Mouse (Mus musculus): ENCODE data around the gene Btnl9. TPM values are rescaled to one million over a fixed set of nuclear protein-coding genes. Genes with fewer than 3 reads are reported as not detected.
"Not testable (repeated sequence)": the region's sequence is repeated elsewhere in the genome, so short reads cannot be mapped to it uniquely, and the experiment has no call there.

The Btnl9 gene
- polyA plus RNA-seq, 1 experiment from 2014 or later: not detected

DNA sequence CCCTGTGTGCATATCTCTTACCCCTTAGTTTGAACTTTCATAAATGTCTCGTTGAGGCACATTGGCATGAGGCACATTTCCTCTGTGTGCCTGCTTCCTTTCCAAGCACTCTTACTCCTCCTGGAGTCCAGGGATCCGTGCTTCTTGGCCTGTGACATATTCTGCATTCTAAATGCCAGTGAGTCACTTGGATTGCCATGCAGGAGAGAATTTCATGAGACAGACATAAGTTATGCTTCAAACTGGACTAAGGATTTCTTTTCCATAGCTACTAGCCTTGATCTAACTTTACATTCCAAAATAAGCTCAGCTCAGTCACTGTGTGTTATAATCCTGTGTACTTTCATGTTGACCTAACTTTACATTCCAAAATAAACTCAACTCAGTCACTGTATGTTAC lies 4.1 kb upstream of the Btnl9 start:
- no peak overlapping the region for H3K9ac ChIP-seq (replicated peaks; ENCODE audit: low read length)
- no peaks in the 10 kb centered on the region for H3K36me3 ChIP-seq (ENCODE audit: control insufficient read depth, insufficient read depth, low read length)
- ATAC-seq (ENCODE audit: low FRiP score, low TSS enrichment): no peak
- no peaks in the 10 kb centered on the region for H3K27me3 ChIP-seq (ENCODE audit: control insufficient read depth, insufficient read depth, low read length)
- WGBS: 63% methylated on average over 2 of the region's 2 CpGs
- DNase-seq: no peak
- H3K9me3 ChIP-seq (ENCODE audit: control insufficient read depth, low read length): no peaks in the 10 kb centered on the region
- H3K4me2 ChIP-seq (ENCODE audit: low read length): no peak overlapping the region
- no peaks in the 10 kb centered on the region for H3K4me1 ChIP-seq (ENCODE audit: control insufficient read depth, insufficient read depth, low read length)
- H3K27ac ChIP-seq (replicated peaks; ENCODE audit: low read depth, low read length): no peak overlapping the region
- H3K4me3 ChIP-seq (replicated peaks; ENCODE audit: low read depth, low read length): no peak overlapping the region

DNA sequence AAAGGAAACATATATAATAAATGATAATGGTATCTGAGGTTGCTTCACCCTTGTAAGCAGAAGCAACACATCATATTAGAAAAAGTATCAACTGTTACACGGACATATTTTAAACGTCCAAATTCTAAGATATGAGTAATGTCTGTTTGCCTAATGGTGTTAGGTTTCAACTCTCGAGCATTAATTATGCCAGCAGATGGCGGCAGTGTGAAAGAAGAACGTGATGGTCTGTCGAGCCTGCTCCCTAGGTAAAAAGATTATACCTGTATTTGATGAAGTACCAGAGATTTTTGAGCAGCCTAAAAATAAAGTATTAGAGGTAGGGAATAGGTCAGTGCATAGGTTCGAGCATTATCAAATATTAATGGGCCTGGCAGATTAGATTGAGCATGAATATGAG lies 2.8 kb upstream of the Btnl9 start:
- no peaks in the 10 kb centered on the region for H3K27me3 ChIP-seq (ENCODE audit: control insufficient read depth, insufficient read depth, low read length)
- no peak overlapping the region for H3K4me2 ChIP-seq (ENCODE audit: low read length)
- no peaks in the 10 kb centered on the region for H3K4me1 ChIP-seq (ENCODE audit: control insufficient read depth, insufficient read depth, low read length)
- H3K27ac ChIP-seq (replicated peaks; ENCODE audit: low read depth, low read length): no peak overlapping the region
- WGBS: 5% methylated on average over 7 of the region's 7 CpGs
- H3K36me3 ChIP-seq (ENCODE audit: control insufficient read depth, insufficient read depth, low read length): no peaks in the 10 kb centered on the region
- no peak for ATAC-seq (ENCODE audit: low FRiP score, low TSS enrichment)
- peak; percentile 81 for DNase-seq
- H3K9ac ChIP-seq (replicated peaks; ENCODE audit: low read length): no peak overlapping the region
- H3K4me3 ChIP-seq (replicated peaks; ENCODE audit: low read depth, low read length): no peak overlapping the region
- no peaks in the 10 kb centered on the region for H3K9me3 ChIP-seq (ENCODE audit: control insufficient read depth, low read length)

DNA sequence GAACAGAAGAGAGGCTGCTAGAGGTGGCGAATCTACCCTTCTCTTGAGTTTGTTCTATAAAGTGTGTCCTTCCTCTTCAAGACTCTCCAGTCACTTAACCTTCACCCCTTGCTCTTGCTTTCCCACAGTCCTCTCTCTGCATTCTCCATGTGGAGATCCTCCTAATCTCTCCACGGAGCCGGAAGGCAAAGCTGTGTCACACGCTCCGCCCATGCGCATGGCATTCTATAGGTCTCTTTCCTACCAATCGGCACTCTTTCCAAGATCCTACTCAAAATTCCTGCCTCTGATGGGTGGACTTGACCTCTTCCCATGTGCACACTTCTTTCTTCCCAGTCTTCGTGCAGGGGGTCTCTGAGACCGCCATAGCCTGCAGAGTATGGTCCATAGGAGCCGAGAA lies 742 bp upstream of the Btnl9 start:
- no peak overlapping the region for H3K4me3 ChIP-seq (replicated peaks; ENCODE audit: low read depth, low read length)
- DNase-seq: no peak
- H3K27me3 ChIP-seq (ENCODE audit: control insufficient read depth, insufficient read depth, low read length): no peaks in the 10 kb centered on the region
- no peak overlapping the region for H3K4me2 ChIP-seq (ENCODE audit: low read length)
- 80% methylated on average over 10 of the region's 10 CpGs for WGBS
- H3K27ac ChIP-seq (replicated peaks; ENCODE audit: low read depth, low read length): no peak overlapping the region
- H3K4me1 ChIP-seq (ENCODE audit: control insufficient read depth, insufficient read depth, low read length): no peaks in the 10 kb centered on the region
- H3K36me3 ChIP-seq (ENCODE audit: control insufficient read depth, insufficient read depth, low read length): no peaks in the 10 kb centered on the region
- no peak for ATAC-seq (ENCODE audit: low FRiP score, low TSS enrichment)
- H3K9me3 ChIP-seq (ENCODE audit: control insufficient read depth, low read length): no peaks in the 10 kb centered on the region
- H3K9ac ChIP-seq (replicated peaks; ENCODE audit: low read length): no peak overlapping the region

DNA sequence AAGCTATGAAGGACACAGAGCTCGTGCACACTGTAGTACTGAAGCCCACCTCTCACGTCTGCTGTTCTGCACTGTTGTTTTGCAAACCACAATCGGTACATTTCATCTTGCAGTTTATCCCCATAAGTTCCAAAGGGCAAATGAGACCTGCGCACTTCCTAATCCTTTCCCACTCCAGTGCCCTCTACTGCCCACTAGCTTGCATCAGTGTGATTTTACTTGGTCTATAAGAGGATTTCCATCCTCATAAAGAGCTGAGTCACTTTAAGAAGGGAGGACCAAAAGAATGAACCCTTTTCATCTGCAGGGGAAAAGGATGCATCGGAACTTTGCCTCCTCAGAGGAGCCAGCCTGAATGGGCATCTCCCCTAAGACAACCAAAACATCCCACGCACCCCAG lies 507 bp downstream of the Btnl9 start:
- WGBS: 77% methylated on average over 6 of the region's 6 CpGs

DNA sequence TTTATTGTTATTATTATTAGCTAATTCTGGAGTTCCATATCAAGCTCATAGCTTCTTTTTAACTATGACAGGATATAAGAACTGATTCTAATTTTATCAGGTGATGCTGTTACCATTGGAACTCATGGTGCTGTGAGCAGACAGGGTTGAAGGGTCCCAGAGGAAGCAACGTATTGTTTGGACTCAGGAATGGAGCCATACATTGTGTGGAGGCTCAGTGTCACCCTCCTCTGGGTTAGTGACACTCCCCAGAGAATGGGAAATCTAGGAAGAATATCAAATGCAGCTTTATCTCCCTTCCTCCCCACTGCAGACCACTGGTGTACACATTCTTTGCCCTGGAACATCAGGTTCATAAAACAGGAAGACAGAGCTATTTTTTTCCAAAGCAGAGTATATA lies 3.8 kb downstream of the Btnl9 start:
- H3K9me3 ChIP-seq (ENCODE audit: control insufficient read depth, low read length): no peaks in the 10 kb centered on the region
- DNase-seq (no peak), ATAC-seq (ENCODE audit: low FRiP score, low TSS enrichment) (no peak)
- no peak overlapping the region for H3K9ac ChIP-seq (replicated peaks; ENCODE audit: low read length)
- H3K4me2 ChIP-seq (ENCODE audit: low read length): no peak overlapping the region
- H3K27ac ChIP-seq (replicated peaks; ENCODE audit: low read depth, low read length): no peak overlapping the region
- H3K27me3 ChIP-seq (ENCODE audit: control insufficient read depth, insufficient read depth, low read length): no peaks in the 10 kb centered on the region
- no peaks in the 10 kb centered on the region for H3K4me1 ChIP-seq (ENCODE audit: control insufficient read depth, insufficient read depth, low read length)
- no peaks in the 10 kb centered on the region for H3K36me3 ChIP-seq (ENCODE audit: control insufficient read depth, insufficient read depth, low read length)
- no peak overlapping the region for H3K4me3 ChIP-seq (replicated peaks; ENCODE audit: low read depth, low read length)
- WGBS: 81% methylated on average over 1 of the region's 1 CpGs

More for the DNA sequence above, 507 bp downstream of the Btnl9 start:
- no peak for DNase-seq
- H3K27me3 ChIP-seq (ENCODE audit: control insufficient read depth, insufficient read depth, low read length): no peaks in the 10 kb centered on the region
- H3K27ac ChIP-seq (replicated peaks; ENCODE audit: low read depth, low read length): no peak overlapping the region
- no peak for ATAC-seq (ENCODE audit: low FRiP score, low TSS enrichment)
- no peaks in the 10 kb centered on the region for H3K36me3 ChIP-seq (ENCODE audit: control insufficient read depth, insufficient read depth, low read length)
- no peak overlapping the region for H3K4me3 ChIP-seq (replicated peaks; ENCODE audit: low read depth, low read length)
- no peak overlapping the region for H3K4me2 ChIP-seq (ENCODE audit: low read length)
- no peaks in the 10 kb centered on the region for H3K4me1 ChIP-seq (ENCODE audit: control insufficient read depth, insufficient read depth, low read length)
- no peaks in the 10 kb centered on the region for H3K9me3 ChIP-seq (ENCODE audit: control insufficient read depth, low read length)
- H3K9ac ChIP-seq (replicated peaks; ENCODE audit: low read length): no peak overlapping the region

DNA sequence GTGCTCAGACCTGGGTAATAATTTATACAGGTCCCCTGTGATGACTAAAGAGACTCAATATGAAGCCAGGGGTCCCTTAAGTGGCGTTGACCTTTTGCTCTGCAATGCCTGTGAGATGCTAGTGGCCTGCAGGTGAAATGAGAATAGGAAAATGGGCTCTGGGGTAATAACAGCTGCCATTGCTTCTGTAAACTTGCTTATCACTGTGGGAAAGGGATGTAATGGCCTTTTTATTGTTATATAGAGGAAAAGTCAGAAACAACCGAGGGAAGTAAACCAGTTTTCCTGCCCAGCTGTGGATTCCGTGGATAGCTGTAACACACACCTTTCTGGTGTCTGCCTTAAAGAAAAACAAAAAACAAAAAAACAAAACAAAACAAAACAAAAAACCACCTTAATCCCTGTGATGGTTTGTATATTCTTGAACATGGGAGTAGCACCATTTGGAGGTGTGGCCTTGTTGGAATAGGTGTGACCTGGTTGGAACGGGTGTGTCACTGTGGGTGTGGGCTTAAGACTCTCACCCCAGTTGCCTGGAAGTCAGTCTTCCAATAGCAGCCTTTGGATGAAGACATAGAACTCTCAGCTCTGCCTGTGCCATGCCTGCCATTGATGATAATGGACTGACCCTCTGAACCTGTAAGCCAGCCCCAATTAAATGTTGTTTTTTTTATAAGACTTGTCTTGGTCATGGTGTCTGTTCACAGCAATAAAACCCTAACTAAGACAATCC lies 10.7 kb downstream of the Btnl9 start:
- H3K36me3 ChIP-seq (ENCODE audit: control insufficient read depth, insufficient read depth, low read length); H3K4me1 ChIP-seq (ENCODE audit: control insufficient read depth, insufficient read depth, low read length); H3K27ac ChIP-seq (replicated peaks; ENCODE audit: low read depth, low read length); H3K9me3 ChIP-seq (ENCODE audit: control insufficient read depth, low read length); H3K4me3 ChIP-seq (replicated peaks; ENCODE audit: low read depth, low read length); H3K27me3 ChIP-seq (ENCODE audit: control insufficient read depth, insufficient read depth, low read length); DNase-seq; H3K4me2 ChIP-seq (ENCODE audit: low read length); H3K9ac ChIP-seq (replicated peaks; ENCODE audit: low read length); ATAC-seq (ENCODE audit: low FRiP score, low TSS enrichment): not testable (repeated sequence)
- whole genome bisulfite sequencing: 87% methylated on average over 4 of the region's 4 CpGs

DNA sequence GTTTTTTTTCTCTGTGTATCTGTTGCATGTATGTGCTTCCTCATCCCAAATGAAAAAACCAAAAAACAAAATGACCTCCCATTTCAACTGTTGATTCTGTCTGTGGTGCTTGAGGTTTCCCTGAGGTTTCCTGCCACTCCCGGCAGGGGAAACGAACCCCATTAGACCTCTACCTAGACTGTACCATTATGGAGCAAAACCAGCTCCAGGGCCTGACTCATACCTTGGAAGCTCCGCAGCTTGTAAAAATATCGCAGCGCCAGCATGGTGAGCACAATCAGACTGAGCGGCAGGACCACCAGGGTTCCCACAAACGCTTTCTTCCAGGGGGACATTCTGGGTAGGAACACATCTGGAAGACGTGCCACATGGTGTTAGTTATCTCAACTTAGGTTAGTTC lies 11.6 kb downstream of the Btnl9 start:
- WGBS: 91% methylated on average over 8 of the region's 8 CpGs
- H3K9me3 ChIP-seq (ENCODE audit: control insufficient read depth, low read length): no peaks in the 10 kb centered on the region
- H3K4me2 ChIP-seq (ENCODE audit: low read length): no peak overlapping the region
- no peaks in the 10 kb centered on the region for H3K36me3 ChIP-seq (ENCODE audit: control insufficient read depth, insufficient read depth, low read length)
- no peaks in the 10 kb centered on the region for H3K27me3 ChIP-seq (ENCODE audit: control insufficient read depth, insufficient read depth, low read length)
- no peak overlapping the region for H3K9ac ChIP-seq (replicated peaks; ENCODE audit: low read length)
- ATAC-seq (ENCODE audit: low FRiP score, low TSS enrichment): no peak
- H3K27ac ChIP-seq (replicated peaks; ENCODE audit: low read depth, low read length): no peak overlapping the region
- no peak overlapping the region for H3K4me3 ChIP-seq (replicated peaks; ENCODE audit: low read depth, low read length)
- no peak for DNase-seq
- no peaks in the 10 kb centered on the region for H3K4me1 ChIP-seq (ENCODE audit: control insufficient read depth, insufficient read depth, low read length)

DNA sequence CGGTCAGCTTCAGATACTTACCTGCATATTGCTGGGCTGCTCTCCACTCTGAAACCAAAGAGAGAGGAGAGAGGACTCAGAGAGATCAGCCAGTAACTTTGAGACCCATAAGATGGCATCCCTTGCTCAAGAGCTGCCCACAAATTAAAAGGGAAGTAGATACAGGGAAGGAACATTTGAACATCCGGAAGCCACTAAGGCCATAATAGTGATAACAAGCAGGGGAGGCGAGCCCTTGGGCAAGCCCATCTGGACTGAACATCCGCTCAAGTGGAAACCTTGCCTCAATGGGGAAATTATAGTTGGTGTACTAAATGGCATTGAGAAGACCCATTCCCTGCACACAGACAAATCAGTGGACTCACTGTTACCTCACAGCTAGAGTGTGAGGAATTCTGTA lies 16.4 kb downstream of the Btnl9 start:
- no peak overlapping the region for H3K4me3 ChIP-seq (replicated peaks; ENCODE audit: low read depth, low read length)
- DNase-seq (no peak), ATAC-seq (ENCODE audit: low FRiP score, low TSS enrichment) (no peak)
- no peaks in the 10 kb centered on the region for H3K36me3 ChIP-seq (ENCODE audit: control insufficient read depth, insufficient read depth, low read length)
- H3K27me3 ChIP-seq (ENCODE audit: control insufficient read depth, insufficient read depth, low read length): peaks cover 15% of the 10 kb centered on the region; the same call in 1 of the 2 replicates
- no peak overlapping the region for H3K27ac ChIP-seq (replicated peaks; ENCODE audit: low read depth, low read length)
- H3K9ac ChIP-seq (replicated peaks; ENCODE audit: low read length): no peak overlapping the region
- H3K4me1 ChIP-seq (ENCODE audit: control insufficient read depth, insufficient read depth, low read length): no peaks in the 10 kb centered on the region
- H3K4me2 ChIP-seq (ENCODE audit: low read length): no peak overlapping the region
- peaks cover 8% of the 10 kb centered on the region; the same call in 1 of the 2 replicates for H3K9me3 ChIP-seq (ENCODE audit: control insufficient read depth, low read length)
- WGBS: 94% methylated on average over 4 of the region's 4 CpGs
